Mouse (Mus musculus) left cerebral cortex, adult 11 months (tissue): Measurements from ENCODE around the gene Midn.

Experiments used
- DNase-seq: peaks from one replicate; pipeline ENCODE4 v3.0.0; 2022; ENCODE audit warnings: low spot score

The Midn gene

GRCm38 (mm10) chr10:80147719-80148601 is at the start of gene Midn:
Gene Midn (plus strand): TSS chr10:80148272.
- no peak for DNase-seq

- no peak for DNase-seq
Observed at GRCm38 (mm10) chr10:80098630-80099029, 49.4 kb upstream of the Midn start.

GRCm38 (mm10) chr10:80100982-80101381 is 47.1 kb upstream of the Midn start:
- DNase-seq, result no peak

- peak; percentile 68 for DNase-seq
Observed at GRCm38 (mm10) chr10:80102216-80102915, 45.7 kb upstream of the Midn start.

GRCm38 (mm10) chr10:80103032-80103431 is 45.0 kb upstream of the Midn start:
- DNase-seq, result no peak

GRCm38 (mm10) chr10:80104181-80104580 is 43.9 kb upstream of the Midn start:
- no peak for DNase-seq

GRCm38 (mm10) chr10:80105460-80105859 is 42.6 kb upstream of the Midn start, which contains the start of gene Sbno2:
Gene Sbno2 (minus strand): TSS chr10:80105571.
- DNase-seq, result no peak

- DNase-seq, result no peak
Observed at GRCm38 (mm10) chr10:80105926-80106325, 42.1 kb upstream of the Midn start.

GRCm38 (mm10) chr10:80107678-80108077 is 40.4 kb upstream of the Midn start:
- no peak for DNase-seq

- peak; percentile 77 for DNase-seq
Observed at GRCm38 (mm10) chr10:80114341-80115284, 33.5 kb upstream of the Midn start.

GRCm38 (mm10) chr10:80115290-80115943 is 32.7 kb upstream of the Midn start, which contains the start of gene Stk11:
Gene Stk11 (plus strand): TSS chr10:80115803.
- peak; percentile 99 for DNase-seq

- no peak for DNase-seq
Observed at GRCm38 (mm10) chr10:80115944-80116335, 32.1 kb upstream of the Midn start.

- DNase-seq, result no peak
Observed at GRCm38 (mm10) chr10:80116563-80116926, 31.5 kb upstream of the Midn start.

GRCm38 (mm10) chr10:80116927-80117691 is 31.0 kb upstream of the Midn start:
- no peak for DNase-seq

GRCm38 (mm10) chr10:80117736-80118135 is 30.3 kb upstream of the Midn start:
- no peak for DNase-seq

GRCm38 (mm10) chr10:80118552-80118951 is 29.5 kb upstream of the Midn start:
- DNase-seq, result no peak

- no peak for DNase-seq
Observed at GRCm38 (mm10) chr10:80120146-80120545, 27.9 kb upstream of the Midn start.

- DNase-seq, result no peak
Observed at GRCm38 (mm10) chr10:80121639-80122038, 26.4 kb upstream of the Midn start.

GRCm38 (mm10) chr10:80123932-80124562 is 24.0 kb upstream of the Midn start:
- no peak for DNase-seq

GRCm38 (mm10) chr10:80127920-80128319 is 20.2 kb upstream of the Midn start:
- no peak for DNase-seq
